Mouse (Mus musculus) retina, postnatal 1 day (tissue): ENCODE measurements around the gene Foxk1.

Experiments used
- DNase-seq: peaks from one replicate; pipeline ENCODE4 v3.0.0-alpha.2; 2012

Gene Foxk1

DNA sequence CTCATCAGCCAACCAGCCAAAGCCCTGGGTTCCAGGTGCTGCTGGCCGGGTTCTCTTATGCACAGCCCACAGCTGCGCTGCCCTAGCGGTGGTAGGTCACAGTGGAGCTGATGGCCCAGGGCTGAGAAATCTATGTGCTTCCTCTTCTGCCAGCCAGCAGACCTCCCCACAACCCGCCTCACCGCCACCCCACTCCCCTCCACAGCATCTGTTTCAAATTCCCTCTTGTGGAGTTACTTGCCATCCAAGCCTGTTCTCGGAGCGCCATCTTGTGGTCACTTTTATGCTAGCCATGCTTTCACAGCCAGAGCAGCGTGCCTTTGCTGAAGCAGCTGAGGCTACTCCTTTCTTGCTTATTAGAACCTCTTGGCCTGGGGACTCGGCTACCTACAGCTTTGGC, 46.8 kb downstream of the Foxk1 start:
- DNase-seq, result peak; percentile 95

DNA sequence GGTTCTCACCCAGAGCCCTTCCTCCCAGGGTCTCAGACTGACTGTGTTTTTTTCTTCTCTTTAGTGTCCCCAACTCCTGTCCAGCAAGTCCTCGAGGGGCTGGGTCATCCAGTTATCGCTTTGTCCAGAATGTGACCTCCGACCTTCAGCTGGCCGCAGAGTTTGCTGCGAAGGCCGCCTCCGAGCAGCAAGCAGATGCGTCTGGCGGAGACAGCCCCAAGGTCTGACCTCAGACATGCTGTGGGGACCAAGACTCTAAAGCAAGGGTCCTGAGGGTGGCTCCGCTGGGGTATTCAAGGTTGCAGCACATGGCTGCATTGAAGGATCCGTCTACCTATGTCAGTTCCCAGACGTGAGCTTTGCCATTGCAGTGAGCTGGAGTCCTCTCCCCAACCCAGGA, 47.3 kb downstream of the Foxk1 start:
- no peak for DNase-seq

DNA sequence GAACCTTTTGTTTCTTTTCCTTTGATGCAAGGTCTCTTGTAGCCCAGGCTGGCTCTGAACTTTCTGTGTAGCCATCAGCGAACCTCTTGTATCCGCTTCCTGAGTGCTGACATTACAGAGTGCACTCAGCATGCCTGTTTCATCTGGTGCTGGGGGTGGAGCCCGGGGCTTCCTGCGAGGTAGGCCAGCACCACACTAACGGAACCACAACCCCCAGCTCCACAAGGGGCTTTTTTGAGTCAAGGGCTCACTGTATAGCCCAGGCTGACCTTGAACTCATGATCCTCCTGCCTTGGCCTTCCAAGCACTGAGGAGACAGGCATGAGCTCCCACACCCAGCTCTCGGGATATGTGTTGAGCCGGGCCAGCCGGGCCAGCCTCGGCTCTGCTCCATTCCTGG, 49.5 kb downstream of the Foxk1 start:
- DNase-seq, result no peak

DNA sequence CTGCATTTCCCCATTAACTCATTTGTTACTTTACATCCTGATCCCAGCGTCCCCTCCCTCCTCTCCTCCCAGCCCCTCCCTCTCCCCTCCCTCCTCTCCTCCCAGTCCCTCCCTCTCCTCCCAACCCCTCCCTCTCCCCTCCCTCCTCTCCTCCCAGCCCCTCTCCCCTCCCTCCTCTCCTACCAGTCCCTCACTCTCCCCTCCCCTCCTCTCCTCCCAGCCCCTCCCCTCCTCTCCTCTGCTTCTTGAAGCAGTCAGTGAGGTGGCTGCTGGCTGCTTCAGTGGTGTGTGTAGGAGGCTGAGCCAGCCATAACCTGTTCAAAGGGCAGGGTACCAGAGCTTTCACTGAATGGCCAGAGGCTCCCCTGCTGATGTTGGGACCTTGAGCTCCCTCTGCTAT, 50.5 kb downstream of the Foxk1 start:
- peak; percentile 72 for DNase-seq

DNA sequence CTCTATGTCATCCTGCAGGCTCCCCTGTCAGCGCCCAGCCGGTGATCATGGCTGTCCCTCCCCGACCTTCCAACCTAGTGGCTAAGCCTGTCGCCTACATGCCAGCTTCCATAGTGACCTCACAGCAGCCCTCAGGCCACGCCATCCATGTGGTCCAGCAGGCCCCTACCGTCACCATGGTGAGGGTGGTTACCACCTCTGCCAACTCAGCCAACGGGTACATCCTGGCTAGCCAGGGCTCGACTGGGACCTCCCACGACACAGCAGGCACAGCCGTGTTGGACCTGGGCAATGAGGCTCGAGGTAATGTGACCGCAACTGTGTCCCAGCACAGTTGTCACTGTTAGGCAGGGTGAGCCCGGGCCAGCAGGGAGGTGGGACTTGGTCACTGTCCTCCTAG, 52.4 kb downstream of the Foxk1 start:
- no peak for DNase-seq

DNA sequence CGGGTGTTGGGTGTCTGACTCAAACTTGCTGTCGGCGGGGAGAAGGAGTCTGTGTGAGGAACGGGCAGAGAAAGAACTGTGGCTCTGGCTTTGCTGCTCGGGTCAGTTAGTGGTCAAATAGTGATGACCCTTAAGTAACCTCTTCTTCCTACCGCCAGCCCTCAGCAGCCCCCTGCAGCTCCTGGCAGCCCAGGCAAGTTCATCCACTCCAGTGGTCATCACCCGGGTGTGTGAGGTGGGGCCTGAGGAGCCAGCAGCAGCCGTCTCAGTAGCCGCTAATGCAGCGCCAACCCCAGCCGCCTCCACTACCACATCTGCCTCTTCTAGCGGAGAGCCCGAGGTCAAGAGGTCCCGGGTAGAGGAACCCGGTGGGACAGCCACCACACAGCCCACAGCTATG, 55.0 kb downstream of the Foxk1 start:
- DNase-seq, result peak; percentile 17

DNA sequence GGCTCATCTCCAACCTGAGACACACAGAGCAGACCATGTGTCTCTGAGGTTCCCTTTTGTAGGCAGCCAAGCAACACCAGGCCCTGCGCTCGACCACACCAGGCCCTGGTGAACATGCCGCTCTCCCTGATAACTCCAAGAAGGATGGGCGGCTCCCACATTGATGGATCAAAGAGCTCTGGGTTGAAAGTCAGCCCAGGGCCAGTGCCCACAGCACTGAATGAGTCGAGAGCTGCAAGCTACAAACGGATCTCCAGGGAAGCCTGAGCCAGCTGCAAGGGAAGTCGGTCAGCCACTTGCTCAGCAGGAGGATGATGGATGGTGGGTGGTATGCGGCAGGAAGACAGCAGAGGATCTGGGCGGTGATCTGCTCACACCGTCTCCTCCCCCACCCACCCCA, 56.0 kb downstream of the Foxk1 start:
- no peak for DNase-seq

DNA sequence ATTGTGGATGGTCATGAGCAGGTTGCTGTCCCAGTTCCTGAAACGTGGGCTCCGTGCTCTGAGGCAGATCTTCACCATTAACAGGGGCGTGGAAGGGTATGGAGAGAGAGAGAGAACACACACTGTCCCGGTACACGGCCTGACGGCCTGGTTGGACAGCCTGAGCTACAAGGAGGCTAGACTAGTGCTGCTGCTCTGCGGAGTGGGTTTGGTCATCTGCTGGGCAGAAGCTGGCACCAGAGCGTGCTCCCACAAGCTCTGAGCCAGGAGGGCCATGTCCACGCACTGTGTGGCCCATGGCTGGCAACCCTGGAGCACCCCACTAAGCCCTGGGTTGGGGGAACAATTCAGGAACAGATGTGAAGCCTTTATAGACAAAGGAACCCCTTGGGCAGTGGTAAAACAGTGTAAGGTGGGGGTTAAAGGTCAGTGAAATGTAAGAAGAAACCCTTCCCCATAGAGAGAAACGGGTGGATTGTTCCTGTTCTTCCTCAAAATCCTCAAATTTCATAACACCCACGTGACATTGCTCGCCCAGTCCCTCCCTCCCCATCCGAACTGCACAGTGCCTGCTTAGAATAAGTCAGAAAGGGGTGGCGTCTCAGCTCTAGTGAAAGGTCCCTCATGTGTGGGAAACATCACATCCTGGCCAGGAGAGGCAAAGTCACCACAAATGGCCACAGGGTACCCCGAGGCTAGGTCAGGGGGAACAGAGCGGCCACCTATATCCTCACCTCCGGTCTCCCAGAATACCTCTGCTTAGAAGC, 57.7 kb downstream of the Foxk1 start:
- DNase-seq, result no peak

DNA sequence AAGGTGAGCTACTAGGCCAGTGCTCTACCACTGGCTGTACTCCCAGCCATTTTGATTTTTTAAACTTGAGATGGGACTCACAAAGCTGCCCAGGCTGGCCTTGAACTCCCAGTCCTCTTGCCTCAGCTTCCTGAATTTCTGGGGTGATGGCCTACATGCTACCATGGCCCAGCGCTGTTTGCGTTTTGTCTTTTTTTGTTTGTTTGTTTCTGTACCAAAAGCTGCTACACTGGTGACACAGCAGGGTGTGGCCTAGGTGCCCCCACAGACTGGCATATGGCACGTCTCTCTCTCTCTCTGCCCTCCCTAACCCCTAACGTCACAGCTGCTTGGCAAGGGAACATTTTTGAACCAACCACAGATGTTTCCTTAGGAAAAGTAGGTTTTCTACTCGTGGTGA, 58.5 kb downstream of the Foxk1 start:
- no peak for DNase-seq

DNA sequence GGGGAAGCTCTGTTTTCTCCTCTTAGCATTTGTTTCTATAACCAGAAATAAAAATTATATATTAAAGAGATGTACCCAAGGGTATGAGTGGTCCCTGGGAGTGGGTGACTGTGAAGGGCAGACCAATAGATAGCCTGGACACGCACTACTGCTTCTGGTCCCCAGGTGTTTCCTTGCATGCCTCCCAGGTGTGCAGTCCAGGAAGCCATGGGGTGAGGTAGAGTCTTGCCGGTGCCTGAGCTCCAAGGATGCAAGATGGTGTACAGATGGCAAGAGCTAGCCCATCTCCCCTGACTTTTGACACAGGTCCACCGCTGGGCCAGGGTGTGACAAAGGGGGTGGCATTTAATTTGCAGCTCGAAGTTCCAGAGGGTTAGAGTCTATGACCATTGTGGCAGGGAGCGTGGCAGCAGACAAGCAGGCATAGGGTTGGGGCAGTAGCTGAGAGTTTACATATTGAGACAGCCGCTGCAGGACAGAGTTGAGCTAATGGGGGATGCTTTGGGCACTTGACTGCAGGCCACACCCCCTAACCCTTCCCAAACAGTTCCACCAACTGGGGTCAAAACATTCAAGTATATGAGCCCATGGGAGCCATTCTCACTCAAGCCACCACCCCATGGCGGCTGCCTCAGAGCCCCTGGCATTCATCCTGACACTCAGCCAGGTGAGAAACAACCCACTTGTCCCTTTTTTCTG, 60.8 kb downstream of the Foxk1 start:
- no peak for DNase-seq

DNA sequence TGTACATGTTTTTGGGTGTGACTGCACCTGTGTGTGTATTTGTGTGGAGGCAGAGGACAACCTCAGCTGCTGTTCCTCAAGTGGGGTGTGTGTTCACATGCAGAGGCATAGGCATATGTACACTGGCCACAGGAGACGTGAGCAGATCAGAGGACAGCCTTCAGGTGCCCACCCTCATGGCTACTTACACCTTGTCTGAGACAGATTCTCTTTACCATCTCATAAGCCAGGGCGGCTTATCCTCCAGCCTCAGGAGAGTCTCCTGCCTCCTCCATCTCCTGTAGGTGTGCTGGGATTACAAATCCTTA, 61.3 kb downstream of the Foxk1 start:
- DNase-seq, result no peak

DNA sequence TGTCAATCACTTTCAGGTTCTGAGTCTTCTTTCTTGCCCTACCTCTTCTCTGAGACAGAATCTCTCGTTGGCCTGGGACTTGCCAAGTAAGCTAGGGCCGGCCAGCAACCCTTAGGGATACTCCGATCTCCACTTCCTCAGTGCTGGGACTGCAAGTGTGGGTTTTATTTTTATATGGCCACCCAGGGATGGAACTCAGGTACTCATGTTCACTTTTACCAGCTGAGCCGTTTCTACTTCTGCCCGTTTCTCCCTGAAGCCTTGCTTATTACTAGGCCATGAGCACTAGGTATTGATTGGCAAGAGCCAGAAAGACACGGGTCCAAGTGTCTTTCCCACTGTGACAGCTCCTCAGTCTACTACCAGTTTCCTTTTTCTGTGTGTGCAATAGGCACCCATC, 61.7 kb downstream of the Foxk1 start:
- DNase-seq, result no peak

DNA sequence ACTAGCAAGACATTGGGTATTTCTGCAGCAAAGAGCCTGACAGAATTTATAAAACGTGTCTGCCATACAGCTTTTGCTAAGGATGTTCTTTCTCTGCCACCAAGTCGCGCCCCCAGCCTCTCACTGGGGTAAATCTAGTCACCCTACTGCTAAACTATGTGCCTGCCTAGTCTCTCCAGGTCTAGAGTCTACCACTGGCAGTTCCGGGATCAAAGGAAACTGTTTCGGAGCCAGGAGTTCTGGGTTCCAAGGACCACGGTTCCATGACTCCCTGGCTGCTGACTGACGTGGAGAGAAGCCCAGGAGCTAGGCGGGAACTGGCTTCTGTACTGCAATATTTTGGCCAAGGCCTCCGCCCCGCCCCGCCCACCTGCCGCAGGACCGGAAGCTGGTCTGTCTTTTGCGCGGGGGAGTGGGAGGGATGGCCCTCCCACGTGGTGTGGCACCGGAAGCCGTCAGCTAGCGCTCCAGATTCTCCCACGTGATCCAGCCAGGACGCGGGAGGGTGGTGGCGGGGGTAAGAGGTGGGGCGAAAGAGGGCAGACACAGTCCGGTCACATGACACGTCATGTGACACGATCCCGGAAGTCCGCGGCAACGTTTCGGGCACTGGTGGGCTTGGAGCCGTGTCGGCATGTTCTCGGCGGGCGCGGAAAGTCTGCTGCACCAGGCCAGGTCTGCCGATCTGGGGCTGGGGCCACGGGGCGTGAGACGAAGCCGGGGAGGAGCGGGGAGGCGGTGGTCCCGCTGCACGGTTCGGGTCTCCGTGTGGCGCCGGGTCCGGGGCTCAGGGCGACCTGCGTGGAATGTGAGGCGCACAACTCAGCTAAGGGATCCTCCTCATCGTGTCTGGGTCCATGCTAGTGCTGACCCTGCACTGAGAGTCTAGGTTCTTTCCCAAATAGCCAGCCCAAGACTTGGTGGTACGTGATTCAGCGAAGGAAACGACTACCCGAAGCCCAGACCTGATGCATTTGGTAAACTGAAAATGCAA, 62.5 kb downstream of the Foxk1 start, which contains the start of gene Ap5z1:
Gene Ap5z1, plus strand, starts transcription at position 484 of the 994 bp plus-strand sequence.
- peak; percentile 99 for DNase-seq

DNA sequence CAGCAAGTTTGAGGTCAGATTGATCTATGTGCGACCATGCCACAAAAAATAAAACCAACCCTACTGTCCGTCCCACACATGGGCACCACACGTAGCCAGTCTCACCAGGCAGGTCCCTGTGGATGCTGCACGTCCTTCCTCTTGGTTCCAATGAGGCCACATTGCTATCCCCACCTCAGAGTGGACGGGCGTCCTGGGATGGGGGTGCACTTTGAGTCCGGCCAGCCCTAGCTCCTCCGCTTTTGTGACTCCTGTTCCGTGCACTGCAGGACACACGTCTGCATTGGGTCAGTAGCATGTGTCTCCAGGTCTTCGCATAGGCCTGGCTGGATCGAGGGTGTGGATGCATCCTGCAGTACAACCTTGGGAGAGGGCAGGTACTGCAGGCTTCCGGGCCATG, 67.1 kb downstream of the Foxk1 start:
- no peak for DNase-seq

DNA sequence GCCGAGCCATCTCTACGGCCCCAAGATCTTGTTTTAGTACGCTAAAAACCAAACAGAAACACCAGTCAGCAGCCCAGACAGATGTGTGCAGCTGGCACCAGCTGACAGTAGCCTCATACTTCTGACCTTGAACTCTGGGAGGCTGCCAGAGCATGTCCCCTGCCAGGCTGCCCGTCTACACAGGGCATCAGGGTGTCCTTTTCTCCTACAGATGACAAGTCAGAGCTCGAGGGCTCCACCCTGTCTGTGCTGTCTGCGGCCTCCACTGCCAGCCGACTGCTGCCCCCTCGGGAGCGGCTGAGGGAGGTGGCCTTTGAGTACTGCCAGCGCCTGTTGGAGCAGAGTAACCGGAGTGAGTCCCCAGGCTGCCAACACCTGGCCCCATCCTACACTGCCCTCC, 68.5 kb downstream of the Foxk1 start:
- DNase-seq, result no peak

DNA sequence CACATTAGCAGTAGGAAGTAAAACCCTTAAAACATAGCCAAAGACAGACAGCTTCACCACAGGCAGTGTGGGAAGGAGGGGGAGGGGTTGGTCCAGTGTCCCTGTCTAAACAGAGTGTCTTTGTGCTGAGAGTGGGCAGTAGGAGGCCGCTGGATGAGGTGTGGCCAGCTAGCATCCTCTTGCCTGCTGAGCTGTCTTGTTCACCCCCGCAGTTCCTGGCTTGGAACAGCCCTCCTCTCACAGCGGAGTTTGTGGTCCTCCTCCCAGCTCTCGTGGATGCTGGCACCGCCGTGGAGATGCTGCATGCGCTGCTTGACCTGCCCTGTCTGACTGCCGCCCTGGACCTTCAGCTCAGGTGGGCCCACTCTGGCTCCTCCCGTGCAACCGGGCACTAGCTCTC, 72.4 kb downstream of the Foxk1 start:
- DNase-seq, result peak; percentile 60

DNA sequence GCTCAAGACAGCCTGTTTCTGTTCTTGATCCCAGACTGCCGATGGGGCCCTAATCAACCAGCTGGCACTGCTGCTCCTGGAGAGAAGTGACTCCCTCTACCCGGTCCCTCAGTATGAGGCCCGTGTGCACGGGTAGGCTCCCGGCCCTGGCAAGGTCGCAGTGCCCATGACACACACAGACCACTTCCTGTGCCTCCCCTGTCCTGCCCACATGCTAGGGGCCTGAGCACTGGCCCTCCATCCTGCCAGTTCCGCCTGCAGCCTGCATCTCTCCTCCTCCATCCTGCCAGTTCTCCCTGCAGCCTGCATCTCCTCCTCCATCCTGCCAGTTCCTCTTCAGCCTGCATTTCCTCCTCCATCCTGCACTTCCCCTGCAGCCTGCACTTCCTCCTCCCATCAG, 74.4 kb downstream of the Foxk1 start:
- no peak for DNase-seq

DNA sequence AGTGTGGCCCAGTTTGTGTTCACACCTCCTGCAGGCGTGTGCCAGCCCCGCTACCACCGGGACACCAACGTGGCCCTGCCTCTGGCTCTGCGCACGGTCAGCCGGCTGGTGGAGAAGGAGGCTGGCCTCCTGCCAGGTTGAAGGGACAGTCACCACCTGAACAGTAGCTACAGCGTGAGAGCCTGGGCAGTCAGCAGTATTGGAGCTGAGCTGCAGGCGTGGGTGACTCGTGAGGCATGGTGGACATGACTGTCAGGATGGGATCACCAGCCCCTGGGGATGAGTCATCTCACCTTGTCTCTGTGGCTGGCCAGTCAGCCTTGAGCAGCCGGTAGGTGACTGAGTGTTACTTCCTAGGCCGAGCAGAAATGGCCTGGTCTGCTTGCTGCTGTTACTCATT, 76.0 kb downstream of the Foxk1 start:
- DNase-seq, result no peak

DNA sequence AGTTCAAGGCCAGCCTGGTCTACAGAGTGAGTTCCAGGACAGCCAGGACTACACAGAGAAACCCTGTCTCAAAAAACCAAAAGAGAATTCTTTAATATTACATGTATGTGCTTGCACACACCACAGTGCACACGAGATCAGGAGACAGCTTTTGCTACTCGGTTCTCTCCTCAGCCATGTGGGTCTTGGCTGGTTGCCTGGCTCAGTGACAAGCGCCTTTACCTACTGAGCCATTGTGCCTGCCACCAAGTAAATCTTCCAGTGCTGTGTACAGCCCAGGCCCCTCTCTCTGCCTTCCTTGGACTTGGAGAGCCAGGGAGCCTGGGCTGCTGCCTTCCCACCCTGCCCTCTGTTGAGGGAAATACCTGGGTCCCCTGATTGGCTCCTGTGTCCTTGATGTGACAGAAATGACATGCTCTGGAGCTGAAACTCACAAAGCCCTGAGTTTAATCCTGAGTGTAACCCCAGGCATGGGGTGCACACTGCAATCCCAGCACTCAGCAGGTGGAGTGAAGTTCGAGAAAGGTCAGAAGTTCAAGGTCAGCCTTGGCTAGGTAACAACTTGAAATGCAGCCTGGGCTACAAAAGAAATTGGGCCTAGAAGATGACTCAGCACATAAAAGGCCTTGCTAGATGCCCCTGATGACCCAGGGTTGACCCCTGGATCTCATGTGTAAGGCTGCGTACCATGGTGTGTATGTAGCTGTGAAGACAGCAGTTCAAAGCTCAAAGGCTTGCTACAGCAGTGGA, 76.7 kb downstream of the Foxk1 start:
- no peak for DNase-seq

DNA sequence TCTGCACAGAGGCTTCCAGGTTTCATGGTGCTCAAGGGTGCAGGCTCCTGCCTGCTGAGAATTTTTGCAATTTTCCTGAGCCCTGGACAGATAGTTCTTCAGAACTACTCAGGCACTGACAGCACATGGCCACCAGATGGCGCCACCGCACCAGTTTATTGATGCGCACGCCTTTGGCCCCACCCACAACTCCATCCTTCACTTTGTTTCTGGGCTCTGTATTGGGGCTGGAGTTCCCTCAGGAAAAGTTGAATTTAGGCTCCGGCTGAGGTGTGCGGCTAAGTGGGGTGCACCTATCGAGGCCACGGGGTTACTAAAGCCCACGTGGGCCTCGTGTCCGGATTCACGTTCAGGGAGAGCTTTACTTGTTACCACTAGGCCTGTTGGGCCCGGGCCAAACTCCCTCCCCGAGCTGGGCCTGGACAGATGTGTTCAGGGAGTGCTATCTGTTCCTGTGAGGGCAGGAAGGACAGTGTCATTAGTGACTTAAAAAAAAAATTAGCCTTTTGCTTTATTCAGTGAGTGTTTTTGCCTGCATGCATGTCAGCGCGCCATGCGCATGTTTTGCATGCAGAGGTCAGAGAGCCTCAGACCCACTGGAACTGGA, 77.6 kb downstream of the Foxk1 start:
- DNase-seq, result peak; percentile 82

DNA sequence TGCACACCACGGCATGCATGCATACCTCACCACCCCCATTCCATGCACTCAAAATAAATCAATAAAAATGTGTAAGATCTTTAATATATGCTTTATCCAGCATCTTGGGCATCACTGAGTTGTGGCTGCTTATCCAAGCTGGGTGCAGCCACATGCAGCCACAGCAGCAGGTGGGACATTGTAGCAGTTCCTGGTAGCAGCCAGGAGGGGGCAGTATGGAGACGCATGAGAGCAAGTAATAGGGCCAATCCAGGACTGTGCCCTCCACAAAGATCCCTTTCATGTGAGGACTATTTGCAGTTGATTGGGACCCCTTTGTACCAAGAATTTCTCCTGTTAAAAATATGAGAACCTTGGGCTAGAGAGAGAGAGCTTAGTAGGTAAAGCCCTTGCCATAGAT, 81.2 kb downstream of the Foxk1 start:
- no peak for DNase-seq

DNA sequence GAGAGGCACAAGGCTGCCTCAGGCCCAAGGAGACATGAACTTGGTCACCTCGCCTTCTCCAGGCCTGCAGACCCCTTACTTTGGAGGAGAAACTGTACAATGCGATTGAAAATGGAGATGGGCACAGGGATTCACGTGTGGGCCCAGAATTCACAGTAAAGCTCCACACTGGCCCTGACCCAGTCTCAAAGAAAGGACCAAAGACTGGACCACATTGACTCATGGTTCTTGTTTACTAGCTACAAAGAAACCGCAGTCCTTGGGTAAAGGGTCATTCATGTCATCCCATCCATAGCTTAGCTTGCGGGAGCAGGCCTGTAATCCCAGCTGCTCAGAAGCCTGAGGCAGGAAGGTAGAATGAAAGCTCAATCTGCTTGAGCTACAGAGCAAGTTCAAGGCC, 82.3 kb downstream of the Foxk1 start:
- no peak for DNase-seq
